Mouse (Mus musculus) embryonic facial prominence, embryonic 11.5 days (tissue): ENCODE results near the gene St7. TPM values are rescaled to one million over a fixed set of nuclear protein-coding genes. Genes with fewer than 3 reads are reported as not detected.

ENCODE experiments used
- ATAC-seq: fragments of 200-750 bp; cut with Nextera tagmentation; replicated peaks from 2 replicates; pipeline ENCODE4 v1.8.0; 2017; ENCODE audit warnings: low read depth; ENCODE audit not compliant: insufficient number of reproducible peaks, low FRiP score, low TSS enrichment
- DNase-seq: peaks from one replicate; pipeline ENCODE4 v3.0.0-alpha.2; 2015; ENCODE audit warnings: low spot score
- H3K27ac ChIP-seq: fragments of 300-500 bp; sonication (generic); replicated peaks from 2 replicates; pipeline ENCODE4 v1.5.1; 2014; ENCODE audit warnings: mild to moderate bottlenecking, low read depth, low read length, control low read depth
- H3K27me3 ChIP-seq: fragments of 300-500 bp; sonication (generic); 2 replicates; pipeline ENCODE4 v1.6.1; 2014; ENCODE audit warnings: mild to moderate bottlenecking, low read length, moderate library complexity, mixed read lengths; ENCODE audit not compliant: control insufficient read depth, insufficient read depth
- H3K36me3 ChIP-seq: fragments of 300-500 bp; sonication (generic); replicated peaks from 2 replicates; pipeline ENCODE4 v1.6.1; 2014; ENCODE audit warnings: low read depth, mild to moderate bottlenecking, low read length, moderate library complexity, mixed read lengths; ENCODE audit not compliant: control insufficient read depth, insufficient read depth
- H3K4me1 ChIP-seq: fragments of 300-500 bp; sonication (generic); 2 replicates; pipeline ENCODE4 v1.6.1; 2014; ENCODE audit warnings: low read length, mixed read lengths; ENCODE audit not compliant: control insufficient read depth, insufficient read depth
- H3K4me2 ChIP-seq: fragments of 300-500 bp; sonication (generic); 2 replicates; pipeline ENCODE4 v1.6.1; 2014; ENCODE audit warnings: low read depth, mild to moderate bottlenecking, control low read depth, low read length, moderate library complexity
- H3K4me3 ChIP-seq: fragments of 300-500 bp; sonication (generic); 2 replicates; pipeline ENCODE4 v1.5.1; 2014; ENCODE audit warnings: low read depth, low read length, control low read depth
- H3K9ac ChIP-seq: fragments of 300-500 bp; sonication (generic); replicated peaks from 2 replicates; pipeline ENCODE4 v1.6.1; 2014; ENCODE audit warnings: mild to moderate bottlenecking, control low read depth, low read length
- H3K9me3 ChIP-seq: fragments of 300-500 bp; sonication (generic); replicated peaks from 2 replicates; pipeline ENCODE4 v1.6.1; 2016; ENCODE audit warnings: mild to moderate bottlenecking, low read length, inconsistent platforms, mixed read lengths; ENCODE audit not compliant: control insufficient read depth
- WGBS: fragments of 180-500 bp; shearing (Covaris S2); extraction: QIAGEN DNeasy Blood & Tissue Kit; methylation state at CpG from one replicate; pipeline ENCODE4 v1.1.7; 2014; 5-methylcytosine and 5-hydroxymethylcytosine counted together
- polyA plus RNA-seq: library from polyadenylated mRNA; unstranded; fragments of >200 nt; fragmentation: Nextera tagmentation; extraction: Ambion mirVana; gene quantifications from 2 replicates; pipeline ENCODE4 v1.2.1, GENCODE M21; 2014

St7 gene
- polyA plus RNA-seq, 1 experiment from 2014 or later = 25.5 TPM

DNA sequence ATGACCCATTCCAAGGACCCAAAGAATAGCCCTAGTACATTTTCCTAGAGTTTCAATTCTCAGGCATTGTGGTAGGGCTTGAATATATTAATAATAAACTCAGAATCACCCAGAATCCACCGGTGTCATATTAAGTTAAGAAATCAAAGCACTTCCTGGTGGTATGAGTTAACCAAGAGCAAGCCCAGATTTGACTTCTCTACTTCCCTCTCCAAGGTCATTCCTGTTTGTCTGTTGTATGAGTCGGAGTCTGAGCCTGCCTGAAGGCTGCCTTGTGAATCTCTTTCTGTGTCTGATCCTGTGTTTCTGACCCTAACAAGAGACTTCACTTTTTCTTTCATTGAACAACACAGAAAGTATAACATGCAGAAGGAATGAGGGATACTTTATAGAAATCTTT is 118.3 kb downstream of the St7 start:
- H3K9me3 ChIP-seq = no peaks in the 10 kb centered on the region
- WGBS = 85% methylated on average over 2 of the region's 2 CpGs
- ATAC-seq (no peak), DNase-seq (no peak)
- H3K9ac ChIP-seq = no peak overlapping the region
- H3K4me3 ChIP-seq = no peak overlapping the region
- H3K27me3 ChIP-seq = no peaks in the 10 kb centered on the region
- no peaks in the 10 kb centered on the region for H3K36me3 ChIP-seq
- no peak overlapping the region for H3K27ac ChIP-seq
- no peak overlapping the region for H3K4me2 ChIP-seq
- no peaks in the 10 kb centered on the region for H3K4me1 ChIP-seq

DNA sequence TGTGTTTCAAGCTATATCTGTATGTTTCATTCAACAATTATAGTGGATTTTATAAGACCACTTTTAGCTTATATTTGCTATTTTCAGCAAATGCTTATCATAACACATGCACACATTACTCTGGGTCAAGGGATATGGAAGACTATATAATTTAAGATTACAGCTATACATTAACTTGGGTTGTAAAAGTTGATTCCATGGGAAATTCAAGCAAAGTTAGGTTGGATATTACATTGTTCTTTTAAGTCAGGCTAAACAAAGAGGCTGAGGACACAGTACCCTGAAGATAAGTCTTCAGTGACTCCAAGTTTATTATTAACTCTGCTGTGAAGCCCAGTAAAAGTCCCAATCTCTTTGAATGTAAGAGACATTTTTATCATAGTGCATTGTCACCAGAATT is 118.8 kb downstream of the St7 start:
- no peak for ATAC-seq
- Histone ChIP-seq H3K36me3 (no peaks in the 10 kb centered on the region), H3K27me3 (no peaks in the 10 kb centered on the region), H3K4me1 (no peaks in the 10 kb centered on the region), H3K4me2 (no peak overlapping the region), H3K4me3 (no peak overlapping the region), H3K27ac (no peak overlapping the region), H3K9me3 (no peaks in the 10 kb centered on the region), H3K9ac (no peak overlapping the region)
- no peak for DNase-seq

DNA sequence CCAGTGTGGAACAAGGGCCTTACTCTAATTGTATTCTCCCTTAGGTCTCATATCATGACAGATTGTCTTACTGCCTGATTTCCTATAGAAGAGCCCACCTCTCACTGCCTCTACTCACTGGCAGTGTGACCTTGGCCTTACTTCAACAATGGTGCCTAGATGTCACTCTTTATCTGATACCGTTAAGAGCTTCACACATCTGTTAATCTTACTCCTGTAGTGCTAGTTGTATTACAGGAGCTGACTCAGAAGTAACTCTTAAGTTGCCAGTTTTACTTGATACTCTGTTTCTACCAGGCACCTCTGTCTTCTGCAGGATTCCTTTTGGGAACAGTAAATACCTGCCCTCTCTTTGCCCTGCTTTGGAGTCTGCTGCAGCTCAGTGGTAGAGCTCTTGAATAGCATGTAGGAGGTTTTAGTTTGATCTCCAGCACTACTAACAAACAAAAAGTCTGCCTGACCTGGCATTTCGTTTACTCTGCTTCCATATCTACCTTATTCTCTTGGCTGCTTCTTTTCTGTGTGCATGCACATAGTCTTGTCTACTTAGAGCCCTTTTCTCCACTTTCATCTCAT is 121.4 kb downstream of the St7 start:
- Histone ChIP-seq H3K4me1 (no peaks in the 10 kb centered on the region), H3K4me2 (no peak overlapping the region), H3K9ac (no peak overlapping the region), H3K36me3 (no peaks in the 10 kb centered on the region), H3K27ac (no peak overlapping the region), H3K27me3 (no peaks in the 10 kb centered on the region), H3K9me3 (no peaks in the 10 kb centered on the region), H3K4me3 (no peak overlapping the region)
- ATAC-seq (no peak), DNase-seq (no peak)
- 55% methylated on average over 2 of the region's 2 CpGs for WGBS

DNA sequence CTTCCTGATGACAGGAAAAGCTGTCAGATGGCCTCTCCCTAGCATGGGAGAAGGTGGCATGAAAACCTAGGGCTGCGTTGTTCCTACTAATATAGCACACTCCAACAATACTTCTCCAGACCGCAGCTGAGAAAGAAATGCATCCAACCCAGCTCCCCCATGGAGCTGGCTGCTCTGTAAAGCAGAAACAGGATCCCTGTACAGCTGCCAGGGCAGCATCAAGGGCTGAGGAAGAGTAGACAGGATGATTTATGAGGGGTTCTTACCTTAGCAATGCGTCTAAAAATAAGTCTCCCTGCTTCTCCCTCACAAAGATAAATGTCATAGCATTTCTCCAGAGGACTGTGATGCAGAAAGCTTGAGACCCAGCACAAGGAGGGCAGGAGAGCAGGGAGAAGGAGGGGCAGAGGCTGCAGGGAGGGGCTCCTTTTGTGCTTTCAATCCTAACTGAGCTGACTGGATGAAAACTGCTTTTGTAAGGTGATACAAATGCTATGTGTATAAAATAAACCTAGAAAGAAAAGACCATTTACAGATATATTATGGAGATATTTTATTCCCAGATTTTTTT is 124.2 kb downstream of the St7 start:
- Histone ChIP-seq H3K9me3 (no peaks in the 10 kb centered on the region), H3K4me3 (no peak overlapping the region), H3K36me3 (no peaks in the 10 kb centered on the region), H3K4me2 (no peak overlapping the region), H3K9ac (no peak overlapping the region), H3K27me3 (no peaks in the 10 kb centered on the region), H3K27ac (no peak overlapping the region), H3K4me1 (no peaks in the 10 kb centered on the region)
- 35% methylated on average over 3 of the region's 3 CpGs for WGBS
- ATAC-seq (no peak), DNase-seq (no peak)

DNA sequence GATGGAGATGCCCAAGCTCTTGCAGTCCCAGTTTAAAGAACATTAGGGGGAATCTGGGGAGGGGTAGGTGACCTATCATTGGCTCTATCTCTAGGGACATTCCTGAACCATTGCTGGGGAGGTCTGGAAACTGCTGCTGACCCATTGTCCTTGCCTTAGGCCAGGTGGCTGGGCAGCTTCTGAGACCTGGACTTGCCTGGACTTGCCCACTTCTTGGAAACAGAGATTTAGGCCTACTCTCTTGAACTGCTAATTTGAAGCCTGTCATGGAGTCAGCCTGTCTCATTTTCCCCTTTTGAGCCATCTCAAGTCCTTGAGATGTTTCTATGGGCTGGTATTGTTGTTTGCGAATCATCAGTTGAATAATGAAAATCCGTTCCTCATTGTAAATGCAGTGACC is 130.9 kb downstream of the St7 start:
- ATAC-seq (no peak), DNase-seq (no peak)
- WGBS = 90% methylated on average over 2 of the region's 2 CpGs
- Histone ChIP-seq H3K4me2 (no peak overlapping the region), H3K9me3 (no peaks in the 10 kb centered on the region), H3K9ac (no peak overlapping the region), H3K4me3 (no peak overlapping the region), H3K27ac (no peak overlapping the region), H3K27me3 (no peaks in the 10 kb centered on the region), H3K36me3 (no peaks in the 10 kb centered on the region), H3K4me1 (no peaks in the 10 kb centered on the region)

DNA sequence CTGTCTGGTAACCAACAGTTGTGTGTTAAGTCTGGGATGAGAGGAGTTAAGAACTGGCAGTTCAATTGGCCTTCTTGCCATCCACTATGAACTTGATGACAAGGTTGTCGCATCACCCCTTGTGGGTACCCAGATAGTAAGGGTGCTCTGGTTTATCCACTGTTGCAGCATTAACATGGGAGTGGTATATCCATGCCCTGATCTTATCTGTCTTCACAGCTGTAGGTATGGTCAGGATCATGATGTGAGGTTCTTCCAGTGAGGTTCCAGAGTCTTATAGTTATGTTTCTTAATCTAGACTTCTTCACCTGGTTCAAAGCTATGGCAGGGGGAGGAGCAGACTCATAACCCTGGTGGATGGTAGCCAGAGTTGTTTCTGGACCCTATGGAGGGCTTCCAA is 132.0 kb downstream of the St7 start:
- WGBS = 96% methylated on average over 1 of the region's 1 CpGs
- no peaks in the 10 kb centered on the region for H3K27me3 ChIP-seq
- H3K4me2 ChIP-seq = no peak overlapping the region
- no peak overlapping the region for H3K4me3 ChIP-seq
- H3K27ac ChIP-seq = no peak overlapping the region
- DNase-seq (no peak), ATAC-seq (no peak)
- no peaks in the 10 kb centered on the region for H3K9me3 ChIP-seq
- H3K4me1 ChIP-seq = no peaks in the 10 kb centered on the region
- no peak overlapping the region for H3K9ac ChIP-seq
- H3K36me3 ChIP-seq = no peaks in the 10 kb centered on the region

DNA sequence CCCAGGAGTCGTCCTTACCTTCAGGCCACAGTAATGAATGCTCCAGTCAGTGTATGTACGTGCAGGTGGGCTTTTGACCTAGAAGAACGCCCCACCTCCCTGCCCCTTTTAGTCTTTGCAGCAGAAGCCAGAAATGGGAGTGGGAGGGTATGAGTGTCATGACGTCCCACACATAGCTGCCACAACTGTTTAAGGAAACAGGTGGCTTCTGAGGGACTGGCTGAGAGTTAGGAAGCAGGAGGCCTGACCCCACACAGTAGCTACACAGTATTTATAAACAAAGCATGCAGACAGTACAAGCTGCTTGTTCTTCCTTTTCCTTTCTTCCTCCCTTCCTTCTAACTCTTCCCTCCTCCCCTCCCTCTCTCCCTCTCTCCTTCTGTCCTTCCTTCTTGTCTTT is 135.6 kb downstream of the St7 start:
- Histone ChIP-seq H3K36me3 (no peaks in the 10 kb centered on the region), H3K9ac (no peak overlapping the region)
- WGBS = 74% methylated on average over 4 of the region's 4 CpGs

DNA sequence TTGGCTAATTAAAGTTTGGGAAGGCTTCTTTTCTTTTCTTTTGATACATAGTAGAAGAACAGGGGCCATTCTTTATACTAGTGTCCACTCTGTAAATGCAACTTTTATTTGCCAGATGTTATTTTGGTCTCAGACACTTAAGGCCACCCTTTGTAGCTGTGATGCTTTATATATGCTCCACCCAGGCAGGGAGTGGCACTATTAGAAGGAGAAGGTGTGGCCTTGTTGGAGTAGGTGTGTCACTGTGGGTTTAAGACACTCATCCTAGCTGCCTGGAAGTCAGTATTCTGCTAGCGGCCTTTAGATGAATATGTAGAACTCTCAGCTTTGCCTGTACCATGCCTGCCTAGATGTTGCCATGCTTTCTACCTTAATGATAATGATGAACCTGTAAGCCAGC is 137.2 kb downstream of the St7 start:
- Histone ChIP-seq H3K4me1 (no peaks in the 10 kb centered on the region), H3K4me3 (no peak overlapping the region), H3K4me2 (no peak overlapping the region), H3K36me3 (no peaks in the 10 kb centered on the region), H3K27ac (no peak overlapping the region), H3K9ac (no peak overlapping the region), H3K27me3 (no peaks in the 10 kb centered on the region), H3K9me3 (no peaks in the 10 kb centered on the region)
- WGBS = 91% methylated on average over 1 of the region's 1 CpGs
- no peak for DNase-seq
- ATAC-seq = no peak

More for the DNA sequence above, 135.6 kb downstream of the St7 start:
- Histone ChIP-seq H3K4me3 (no peak overlapping the region), H3K4me1 (no peaks in the 10 kb centered on the region), H3K4me2 (no peak overlapping the region), H3K27me3 (no peaks in the 10 kb centered on the region), H3K27ac (no peak overlapping the region), H3K9me3 (no peaks in the 10 kb centered on the region)
- ATAC-seq (no peak), DNase-seq (no peak)
